Mouse (Mus musculus) stomach, postnatal 0 days (tissue): Measurements from ENCODE around the gene Tpp2.

Experiments used
- CTCF ChIP-seq: IDR thresholded peaks from 2 replicates; pipeline ENCODE4 v1.5.1; 2016; ENCODE audit warnings: antibody characterized with exemption, low read depth, mild to moderate bottlenecking, moderate library complexity
- EP300 ChIP-seq: optimal IDR thresholded peaks from 2 replicates; pipeline ENCODE3; 2016; ENCODE audit warnings: antibody characterized with exemption

- TF ChIP-seq CTCF (no peak), EP300 (no peak)
Observed at GRCm38 (mm10) chr1:43897131-43897530, 36.3 kb upstream of the Tpp2 start.
